Mouse (Mus musculus): ENCODE data around the gene Olfr1195. TPM values are rescaled to one million over a fixed set of nuclear protein-coding genes. Genes with fewer than 3 reads are reported as not detected.
"Not testable (repeated sequence)": the region's sequence is repeated elsewhere in the genome, so short reads cannot be mapped to it uniquely, and the experiment has no call there.

Olfr1195 gene
- total and polyA plus RNA-seq, 3 experiments: not detected

GRCm38 (mm10) chr2:88704497-88704896, 15.5 kb upstream of the Olfr1195 start, which contains the start of gene Olfr1196:
Olfr1196 (minus strand) TSS chr2:88704597.
- no peaks in the 10 kb centered on the region for H3K27me3 ChIP-seq (replicated peaks)
- in situ Hi-C loops (cut with MboI; ENCODE audit: low pct_ligation_motif_present, low pct_unique_long_range_greater_than_20kb, low sequenced_read_pairs) (no loop called here), dilution Hi-C loops (cut with MboI; ENCODE audit: extremely low pct_ligation_motif_present, extremely low pct_unique_long_range_greater_than_20kb, low sequenced_read_pairs) (no loop called here)
- TF ChIP-seq HCFC1 (IDR thresholded peaks at IDR 0.05; ENCODE audit: low read depth, low read length) (no peak), E2F4 (IDR thresholded peaks at IDR 0.05; ENCODE audit: insufficient replicate concordance, low read depth, low read length) (no peak), KAT2A (IDR thresholded peaks at IDR 0.05; ENCODE audit: insufficient replicate concordance, low read length) (no peak), SMC3 (IDR thresholded peaks at IDR 0.05; ENCODE audit: low read depth, low read length) (no peak), CHD2 (IDR thresholded peaks at IDR 0.05; ENCODE audit: low read length) (no peak), EP300 (IDR thresholded peaks at IDR 0.05; ENCODE audit: low read length) (no peak), MEF2A (IDR thresholded peaks at IDR 0.05; ENCODE audit: borderline replicate concordance, low read depth, low read length) (no peak), NELFE (IDR thresholded peaks at IDR 0.05; ENCODE audit: low read depth, low read length) (no peak), MXI1 (IDR thresholded peaks at IDR 0.05; ENCODE audit: low read depth, low read length) (no peak), TCF12 (IDR thresholded peaks at IDR 0.05; ENCODE audit: low read depth, low read length) (no peak), USF2 (conservative IDR thresholded peaks at IDR 0.05; ENCODE audit: low read depth, low read length) (no peak), PAX5 (IDR thresholded peaks at IDR 0.05; ENCODE audit: low read length) (no peak), ETS1 (conservative IDR thresholded peaks at IDR 0.05; ENCODE audit: low read depth, low read length) (no peak), BHLHE40 (IDR thresholded peaks at IDR 0.05; ENCODE audit: low read depth, low read length) (no peak), ZC3H11A (IDR thresholded peaks at IDR 0.05; ENCODE audit: low read depth, low read length) (no peak)
- no peak within 1 kb of the TSS for H3K9ac ChIP-seq (ENCODE audit: insufficient read depth, low read depth)
- H3K9me3 ChIP-seq (replicated peaks; ENCODE audit: low read length): no peaks in the 10 kb centered on the region
- H3K4me1 ChIP-seq (ENCODE audit: control insufficient read depth in 1 of 2, insufficient read depth in 2 of 2): no peaks in the 10 kb centered on the region
- H3K4me3 ChIP-seq (replicated peaks in 1 of 3; ENCODE audit: low read depth in 2 of 3, low read length in 2 of 3, poor library complexity in 1 of 3): no peak within 1 kb of the TSS
- no peak for DNase-seq (ENCODE audit: extremely low read depth)
- H3K36me3 ChIP-seq (replicated peaks in 1 of 2; ENCODE audit: control insufficient read depth in 1 of 2, insufficient read depth in 1 of 2, low read length in 1 of 2): no peaks in the 10 kb centered on the region
- H3K4me2 ChIP-seq (ENCODE audit: insufficient read depth, low read depth, poor library complexity, severe bottlenecking): no peak within 1 kb of the TSS
- no peaks in the 10 kb centered on the region for H3K79me2 ChIP-seq (replicated peaks; ENCODE audit: control insufficient read depth, extremely low read depth, insufficient read depth, poor library complexity, severe bottlenecking)
- H3K27ac ChIP-seq (ENCODE audit: insufficient read depth, low read depth): no peak within 1 kb of the TSS

GRCm38 (mm10) chr2:88675328-88675727, 13.7 kb downstream of the Olfr1195 start, which contains the start of gene Olfr1193:
Olfr1193 (plus strand) TSS chr2:88675628.
- H3K36me3 ChIP-seq (replicated peaks in 1 of 2; ENCODE audit: control insufficient read depth in 1 of 2, insufficient read depth in 1 of 2, low read length in 1 of 2); H3K4me2 ChIP-seq (ENCODE audit: insufficient read depth, low read depth, poor library complexity, severe bottlenecking); in situ Hi-C loops (cut with MboI; ENCODE audit: low pct_ligation_motif_present, low pct_unique_long_range_greater_than_20kb, low sequenced_read_pairs); H3K9ac ChIP-seq (ENCODE audit: insufficient read depth, low read depth); H3K27ac ChIP-seq (ENCODE audit: insufficient read depth, low read depth); H3K4me3 ChIP-seq (replicated peaks in 1 of 3; ENCODE audit: low read depth in 2 of 3, low read length in 2 of 3, poor library complexity in 1 of 3); H3K27me3 ChIP-seq (replicated peaks); H3K4me1 ChIP-seq (ENCODE audit: control insufficient read depth in 1 of 2, insufficient read depth in 2 of 2); H3K79me2 ChIP-seq (replicated peaks; ENCODE audit: control insufficient read depth, extremely low read depth, insufficient read depth, poor library complexity, severe bottlenecking); H3K9me3 ChIP-seq (replicated peaks; ENCODE audit: low read length); dilution Hi-C loops (cut with MboI; ENCODE audit: extremely low pct_ligation_motif_present, extremely low pct_unique_long_range_greater_than_20kb, low sequenced_read_pairs); DNase-seq (ENCODE audit: extremely low read depth): not testable (repeated sequence)

Data from CH12.LX (cell line).